In genomic region chr4:150162561-150163169, GRCm38 (mm10) we compare ENCODE assay signal across 19 mouse cellular contexts. TPM values are rescaled to one million over a fixed set of nuclear protein-coding genes. Genes with fewer than 3 reads are reported as not detected.
DNase-seq lines count a peak whose midpoint lies in the region; ATAC-seq and TF ChIP-seq lines count a peak whose summit lies in the region.
"Had no signal": no experiment of that assay in that cellular context is flagged by ENCODE, and none has a peak within 500 bp of the region (broad histone marks: within the 10 kb centered on the region; RNA-seq: fewer than 3 reads in every experiment).

No protein-coding gene starts in this region.

- H3K27me3 ChIP-seq in kidney, postnatal 0 days (ENCODE audit: insufficient read depth, low read length) = no peaks in the 10 kb centered on the region
- H3K27me3 ChIP-seq in testis, adult 2 months (ENCODE audit: control insufficient read depth, insufficient read depth, low read length) = no peaks in the 10 kb centered on the region
- H3K27me3 ChIP-seq: embryonic facial prominence, embryonic 13.5 days; lung, embryonic 15.5 days; neural tube, embryonic 13.5 days had no signal

- H3K4me1 ChIP-seq in kidney, postnatal 0 days (replicated peaks; ENCODE audit: insufficient read depth, low read length) = no peaks in the 10 kb centered on the region
- H3K4me1 ChIP-seq in testis, adult 2 months (ENCODE audit: control insufficient read depth, insufficient read depth, low read length) = peaks cover 13% of the 10 kb centered on the region; the same call in 1 of the 2 replicates
- no peaks in the 10 kb centered on the region for H3K4me1 ChIP-seq in bone marrow macrophage, adult 2 months (ENCODE audit: control insufficient read depth, insufficient read depth, low read length)
- H3K4me1 ChIP-seq: embryonic facial prominence, embryonic 13.5 days; heart, embryonic 13.5 days; lung, embryonic 15.5 days; neural tube, embryonic 13.5 days had no signal

- no peak for ATAC-seq in kidney, postnatal 0 days (replicated peaks; ENCODE audit: low FRiP score, low read depth)
- ATAC-seq: forebrain, embryonic 16.5 days had no signal

- no peaks in the 10 kb centered on the region for H3K36me3 ChIP-seq in kidney, postnatal 0 days (ENCODE audit: insufficient read depth, low read length)
- no peaks in the 10 kb centered on the region for H3K36me3 ChIP-seq in testis, adult 2 months (ENCODE audit: control insufficient read depth, insufficient read depth, low read length)
- H3K36me3 ChIP-seq: embryonic facial prominence, embryonic 13.5 days; heart, embryonic 13.5 days; lung, embryonic 15.5 days; neural tube, embryonic 13.5 days had no signal

- no peak overlapping the region for H3K4me3 ChIP-seq in kidney, postnatal 0 days (replicated peaks; ENCODE audit: low read depth, low read length)
- H3K4me3 ChIP-seq in testis, adult 2 months (ENCODE audit: control insufficient read depth, low read depth, low read length) = peak overlapping the region; percentile 20; the same call in 1 of the 2 replicates
- no peak overlapping the region for H3K4me3 ChIP-seq in bone marrow macrophage, adult 2 months (ENCODE audit: insufficient read depth, low read length)
- H3K4me3 ChIP-seq: embryonic facial prominence, embryonic 13.5 days; heart, embryonic 13.5 days; lung, embryonic 15.5 days; neural tube, embryonic 13.5 days had no signal

- H3K4me2 ChIP-seq in kidney, postnatal 0 days (ENCODE audit: low read length) = no peak overlapping the region
- H3K4me2 ChIP-seq: embryonic facial prominence, embryonic 13.5 days; heart, embryonic 13.5 days; lung, embryonic 15.5 days; neural tube, embryonic 13.5 days had no signal

- H3K27ac ChIP-seq in kidney, postnatal 0 days = no peak overlapping the region
- H3K27ac ChIP-seq in testis, adult 2 months (ENCODE audit: control insufficient read depth, insufficient read depth, low read depth, low read length) = no peak overlapping the region
- H3K27ac ChIP-seq in bone marrow macrophage, adult 2 months (ENCODE audit: insufficient read depth, low read depth, low read length) = no peak overlapping the region
- H3K27ac ChIP-seq: embryonic facial prominence, embryonic 13.5 days; heart, embryonic 13.5 days; lung, embryonic 15.5 days; neural tube, embryonic 13.5 days had no signal

- 80% methylated on average over 13 of the region's 13 CpGs for WGBS in kidney, postnatal 0 days

- no peaks in the 10 kb centered on the region for H3K9me3 ChIP-seq in kidney, postnatal 0 days (replicated peaks; ENCODE audit: low read length)

- no peak for TF ChIP-seq POLR2A in testis, adult 2 months (IDR thresholded peaks at IDR 0.05; ENCODE audit: control insufficient read depth, low read depth, low read length)
- no peak for TF ChIP-seq POLR2A in bone marrow macrophage, adult 2 months (IDR thresholded peaks at IDR 0.05; ENCODE audit: borderline replicate concordance, low read depth, low read length)

- H3K9ac ChIP-seq in kidney, postnatal 0 days (ENCODE audit: low read depth, low read length) = no peak overlapping the region
- H3K9ac ChIP-seq: embryonic facial prominence, embryonic 13.5 days; heart, embryonic 13.5 days; lung, embryonic 15.5 days; neural tube, embryonic 13.5 days had no signal

- DNase-seq in kidney, postnatal 0 days (ENCODE audit: low spot score) = no peak
- DNase-seq in kidney, adult 18-20 months = no peak
- no peak for DNase-seq in testis, postnatal 10 days (ENCODE audit: low spot score)
- no peak for DNase-seq in embryo, embryonic 10.5 days (ENCODE audit: low spot score)
- DNase-seq in urinary bladder, postnatal 14 days (ENCODE audit: low spot score) = no peak
- DNase-seq: cerebellum, postnatal 10 days; gastrocnemius, postnatal 25 days; kidney, adult 9 months; midbrain, embryonic 14.5 days; spleen, adult 18-20 months had no signal

- peak; percentile 33; the same call in 1 of the 2 replicates for TF ChIP-seq CTCF in kidney, postnatal 0 days (IDR thresholded peaks at IDR 0.05; ENCODE audit: low read depth)
- TF ChIP-seq CTCF in testis, adult 2 months (IDR thresholded peaks at IDR 0.05; ENCODE audit: control insufficient read depth, insufficient read depth, insufficient replicate concordance, low read depth, low read length) = peak; percentile 66; the same call in 1 of the 2 replicates
- TF ChIP-seq CTCF in bone marrow macrophage, adult 2 months (IDR thresholded peaks at IDR 0.05; ENCODE audit: low read depth, low read length) = peak; percentile 26; the same call in 1 of the 2 replicates

RNA-seq across cellular contexts. Expression of gene Slc2a7, which starts 13.9 kb away (rescaled TPM):
- not detected in 2 replicates for polyA plus RNA-seq in kidney, postnatal 0 days (2015; fragmentation: Nextera tagmentation; extraction: Ambion mirVana)
- not detected in 2 replicates for polyA plus RNA-seq in testis, adult 2 months (2012; rRNA removed)
- not detected in 2 replicates for polyA plus RNA-seq in bone marrow macrophage, adult 2 months (2012; ENCODE audit: insufficient read depth, insufficient read length, missing spikeins)
- polyA plus RNA-seq: embryonic facial prominence, embryonic 13.5 days; forebrain, embryonic 16.5 days; heart, embryonic 13.5 days; hindbrain, embryonic 11.5 days; lung, embryonic 15.5 days; midbrain, embryonic 14.5 days; neural tube, embryonic 13.5 days; thymus, postnatal 0 days had no signal

RNA-seq across cellular contexts. Expression of gene Car6, which starts 38.5 kb away (rescaled TPM):
- not detected in 2 replicates for polyA plus RNA-seq in kidney, postnatal 0 days (2015; fragmentation: Nextera tagmentation; extraction: Ambion mirVana)
- polyA plus RNA-seq in testis, adult 2 months (2012; rRNA removed) = 0.10 TPM in 1 of 2 replicates, not detected in the other
- polyA plus RNA-seq in bone marrow macrophage, adult 2 months (2012; ENCODE audit: insufficient read depth, insufficient read length, missing spikeins) = not detected in 2 replicates
- polyA plus RNA-seq: embryonic facial prominence, embryonic 13.5 days; forebrain, embryonic 16.5 days; heart, embryonic 13.5 days; hindbrain, embryonic 11.5 days; lung, embryonic 15.5 days; neural tube, embryonic 13.5 days had no signal

RNA-seq across cellular contexts. Expression of gene Slc2a5, which starts 43.6 kb away (rescaled TPM):
- 8.1 and 9.3 TPM in 2 replicates for polyA plus RNA-seq in kidney, postnatal 0 days (2015; fragmentation: Nextera tagmentation; extraction: Ambion mirVana)
- polyA plus RNA-seq in testis, adult 2 months (2012; rRNA removed) = 732 and 736 TPM in 2 replicates
- polyA plus RNA-seq in bone marrow macrophage, adult 2 months (2012; ENCODE audit: insufficient read depth, insufficient read length, missing spikeins) = 0.43 TPM in 1 of 2 replicates, not detected in the other

Comparison
In these comparisons a context has a peak if more than half of its experiments do, and no peak if none do; other contexts are left out.
1. RNA of gene Slc2a5, which starts 43.6 kb away (polyA plus RNA-seq): 732 to 736 TPM in testis, adult 2 months; 8.1 to 9.3 TPM in kidney, postnatal 0 days and 0.43 TPM in bone marrow macrophage, adult 2 months; every median in the first group is over 10 times any median in the second.
2. Peak in every context shown above with its lines, with median percentiles within 50 percentile points of each other: CTCF ChIP-seq.